Comparison of ENCODE assay signal across 11 mouse cellular contexts in genomic region chr5:147189156-147189555, GRCm38 (mm10). TPM values are rescaled to one million over a fixed set of nuclear protein-coding genes. Genes with fewer than 3 reads are reported as not detected.
DNase-seq lines count a peak whose midpoint lies in the region; TF ChIP-seq lines count a peak whose summit lies in the region.
"Had no signal": no experiment of that assay in that cellular context is flagged by ENCODE, and none has a peak within 500 bp of the region (broad histone marks: within the 10 kb centered on the region; RNA-seq: fewer than 3 reads in every experiment).

No protein-coding gene starts in this region.

- peaks cover 4% of the 10 kb centered on the region for H3K4me1 ChIP-seq in ES-Bruce4 (ENCODE audit: control insufficient read depth, insufficient read depth, low read length)
- peaks cover 42% of the 10 kb centered on the region for H3K4me1 ChIP-seq in hindbrain, embryonic 10.5 days (replicated peaks)
- peaks cover 48% of the 10 kb centered on the region for H3K4me1 ChIP-seq in midbrain, embryonic 10.5 days

- H3K27me3 ChIP-seq in ES-Bruce4 (ENCODE audit: control insufficient read depth, insufficient read depth, low read length, poor library complexity, severe bottlenecking), result peaks cover 35% of the 10 kb centered on the region
- H3K27me3 ChIP-seq in hindbrain, embryonic 10.5 days (ENCODE audit: insufficient read depth, poor library complexity, severe bottlenecking), result peaks cover 99% of the 10 kb centered on the region
- peaks cover 100% of the 10 kb centered on the region for H3K27me3 ChIP-seq in midbrain, embryonic 10.5 days (ENCODE audit: low read depth, poor library complexity, severe bottlenecking)

- H3K27ac ChIP-seq in ES-Bruce4 (ENCODE audit: insufficient read depth, low read length), result no peak overlapping the region
- H3K27ac ChIP-seq in hindbrain, embryonic 10.5 days, result peak overlapping the region; percentile 84
- peak overlapping the region; percentile 47 for H3K27ac ChIP-seq in midbrain, embryonic 10.5 days (replicated peaks)
- H3K27ac ChIP-seq: liver, embryonic 14.5 days had no signal

- H3K9me3 ChIP-seq in ES-Bruce4 (replicated peaks; ENCODE audit: control insufficient read depth, insufficient read depth, low read length, poor library complexity, severe bottlenecking), result no peaks in the 10 kb centered on the region
- H3K9me3 ChIP-seq in hindbrain, embryonic 10.5 days, result no peaks in the 10 kb centered on the region
- no peaks in the 10 kb centered on the region for H3K9me3 ChIP-seq in midbrain, embryonic 10.5 days (replicated peaks)

- WGBS in hindbrain, embryonic 10.5 days, result under 1% methylated on average over 28 of the region's 28 CpGs
- WGBS in midbrain, embryonic 10.5 days, result 2% methylated on average over 28 of the region's 28 CpGs

- no peak for TF ChIP-seq POLR2A in ES-Bruce4 (IDR thresholded peaks at IDR 0.05; ENCODE audit: insufficient read depth, low read length)

- H3K4me3 ChIP-seq in ES-Bruce4 (ENCODE audit: low read depth, low read length), result peak overlapping the region; percentile 44
- H3K4me3 ChIP-seq in hindbrain, embryonic 10.5 days, result peak overlapping the region; percentile 55
- H3K4me3 ChIP-seq in midbrain, embryonic 10.5 days, result peak overlapping the region; percentile 54

- TF ChIP-seq EP300 in ES-Bruce4 (IDR thresholded peaks at IDR 0.05; ENCODE audit: insufficient read depth, low read depth, low read length), result no peak

- DNase-seq in embryo, embryonic 11 days, result peak; percentile 10
- DNase-seq in embryo, embryonic 9.5 days (ENCODE audit: extremely low spot score), result no peak
- peak; percentile 35 for DNase-seq in hindbrain, embryonic 10.5 days (ENCODE audit: low spot score)
- peak; percentile 34 for DNase-seq in midbrain, embryonic 10.5 days (ENCODE audit: low spot score)
- DNase-seq in gastrocnemius, adult 18-20 months (ENCODE audit: low spot score), result no peak
- no peak for DNase-seq in right cerebral cortex, postnatal 10 days (ENCODE audit: low spot score in 2 of 2)
- no peak for DNase-seq in layer of hippocampus, postnatal 10 days (ENCODE audit: low spot score in 2 of 2)

- H3K9ac ChIP-seq in ES-Bruce4 (ENCODE audit: low read depth, poor library complexity, severe bottlenecking), result peak overlapping the region; percentile 20
- H3K9ac ChIP-seq: liver, embryonic 14.5 days had no signal

- no peaks in the 10 kb centered on the region for H3K36me3 ChIP-seq in ES-Bruce4 (ENCODE audit: control insufficient read depth, insufficient read depth, low read length, poor library complexity, severe bottlenecking)
- no peaks in the 10 kb centered on the region for H3K36me3 ChIP-seq in hindbrain, embryonic 10.5 days
- no peaks in the 10 kb centered on the region for H3K36me3 ChIP-seq in midbrain, embryonic 10.5 days

- no peak for TF ChIP-seq CTCF in ES-Bruce4 (IDR thresholded peaks at IDR 0.05; ENCODE audit: low read depth, low read length)

RNA-seq across cellular contexts. Expression of gene Gsx1, which starts 0.7 kb away (rescaled TPM):
- not detected in 2 replicates for polyA plus RNA-seq in ES-Bruce4 (2011; ENCODE audit: insufficient read depth, insufficient read length, low read depth, missing spikeins)
- 8.9 and 16.9 TPM in 2 replicates for polyA plus RNA-seq in hindbrain, embryonic 10.5 days (2016; fragmentation: Nextera tagmentation; extraction: Ambion mirVana)
- 7.0 and 11.1 TPM in 2 replicates for polyA plus RNA-seq in midbrain, embryonic 10.5 days (2016; fragmentation: Nextera tagmentation; extraction: Ambion mirVana)
- total RNA-seq in gastrocnemius, adult 18-20 months (2021), result not detected
- 1 to 10 TPM; 1.4 to 1.6 TPM for total RNA-seq in layer of hippocampus, postnatal 10 days (2021)
- total RNA-seq: adrenal gland, postnatal 4 days had no signal
- polyA plus RNA-seq: C2C12; liver, embryonic 14.5 days had no signal

Comparison
In these comparisons a context has a peak if more than half of its experiments do, and no peak if none do; other contexts are left out.
1. DNase-seq: peak in embryo, embryonic 11 days (single experiment), hindbrain, embryonic 10.5 days (single experiment) and midbrain, embryonic 10.5 days (single experiment); none in embryo, embryonic 9.5 days (single experiment), gastrocnemius, adult 18-20 months (single experiment), right cerebral cortex, postnatal 10 days (0 of 2) and layer of hippocampus, postnatal 10 days (0 of 2).
2. Peak in every context shown above with its lines, with median percentiles within 50 percentile points of each other: H3K4me3 ChIP-seq.